Mouse (Mus musculus) R1 (cell line): ENCODE data around the gene Myo10.

Source experiments
- DNase-seq: peaks from one replicate; pipeline ENCODE4 v3.0.0-alpha.2; 2018; ENCODE audit warnings: low read depth, low spot score

Myo10 gene

GRCm38 (mm10) chr15:25796353-25796752 lies 174.0 kb downstream of the Myo10 start:
- peak; percentile 88 for DNase-seq

DNA sequence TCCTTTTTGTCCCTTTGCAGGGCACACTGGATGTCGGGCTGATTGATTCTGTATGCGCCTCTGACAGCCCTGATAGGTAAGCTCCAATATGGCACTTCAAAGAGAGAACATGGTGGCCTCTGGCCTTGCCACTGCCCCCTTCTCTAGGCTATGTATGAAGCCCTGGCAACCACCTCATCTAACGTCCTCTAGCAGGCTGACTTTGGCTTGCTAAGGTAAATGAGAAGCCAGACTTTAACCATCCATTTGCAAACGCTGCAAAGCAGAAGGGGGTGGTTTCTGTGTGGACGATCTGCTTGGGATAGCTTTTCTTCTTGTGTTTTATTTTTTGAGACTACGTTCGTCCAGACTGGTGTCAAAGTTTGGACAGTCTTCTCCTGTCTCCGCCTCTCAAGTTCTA lies 174.9 kb downstream of the Myo10 start:
- no peak for DNase-seq

DNA sequence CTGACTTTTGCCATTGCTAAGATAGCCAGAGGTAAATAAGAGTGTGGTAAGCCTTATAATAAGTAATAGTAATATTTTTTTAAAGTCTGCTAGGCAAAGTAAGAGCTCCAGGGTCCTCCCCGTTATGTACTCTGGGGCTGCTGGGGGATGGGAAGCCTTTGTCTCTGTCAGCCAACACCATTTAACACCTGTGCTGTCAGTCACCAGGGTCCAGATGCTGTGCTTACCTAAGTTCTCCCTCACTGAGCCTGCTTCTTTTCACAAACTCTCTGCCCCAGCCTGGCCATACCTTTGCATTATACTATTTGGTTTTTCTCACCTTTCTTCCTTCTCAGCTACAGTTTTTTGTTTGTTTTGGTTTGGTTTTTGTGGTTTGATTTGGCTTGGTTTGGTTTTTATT lies 175.6 kb downstream of the Myo10 start:
- DNase-seq = no peak

GRCm38 (mm10) chr15:25801726-25802125 lies 179.4 kb downstream of the Myo10 start:
- DNase-seq = no peak

DNA sequence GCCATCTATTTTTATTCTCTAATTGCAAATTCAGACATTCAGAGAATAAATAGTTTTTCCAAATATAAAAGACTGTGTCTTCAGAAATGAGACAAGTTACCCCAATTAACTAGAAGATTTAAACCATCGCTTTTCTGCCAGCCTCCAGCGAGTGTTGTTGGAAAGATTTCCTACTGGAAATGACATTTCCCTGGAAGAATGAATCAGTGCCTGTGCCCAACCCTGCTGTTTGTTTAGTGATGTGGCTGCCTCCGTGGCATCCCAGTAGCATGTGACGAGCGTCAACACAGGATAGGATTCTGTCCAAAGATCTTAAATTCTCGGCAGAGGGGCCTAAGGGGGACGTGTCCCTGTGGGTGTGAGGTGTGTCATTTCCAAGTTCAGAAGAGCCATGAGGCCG lies 179.9 kb downstream of the Myo10 start:
- DNase-seq = no peak

DNA sequence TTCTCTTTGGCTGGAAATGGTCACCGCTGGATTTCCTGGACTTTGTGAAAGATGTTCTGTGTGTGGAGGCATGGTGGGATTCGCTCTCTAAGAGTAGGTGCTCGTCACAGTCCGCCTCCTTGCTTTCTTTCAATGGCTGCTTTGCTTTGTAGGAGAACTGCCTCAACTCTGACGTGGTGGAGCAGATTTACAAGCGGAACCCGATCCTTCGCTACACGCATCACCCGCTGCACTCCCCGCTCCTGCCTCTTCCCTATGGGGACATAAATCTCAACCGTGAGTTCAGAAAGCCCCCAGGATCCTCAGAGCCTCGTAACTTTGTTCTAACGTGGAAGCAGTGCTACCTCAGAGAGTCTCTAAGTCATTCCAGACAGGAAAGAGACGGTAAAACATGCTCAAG lies 180.8 kb downstream of the Myo10 start:
- no peak for DNase-seq

GRCm38 (mm10) chr15:25805336-25806110 lies 183.2 kb downstream of the Myo10 start:
- DNase-seq = peak; percentile 84

DNA sequence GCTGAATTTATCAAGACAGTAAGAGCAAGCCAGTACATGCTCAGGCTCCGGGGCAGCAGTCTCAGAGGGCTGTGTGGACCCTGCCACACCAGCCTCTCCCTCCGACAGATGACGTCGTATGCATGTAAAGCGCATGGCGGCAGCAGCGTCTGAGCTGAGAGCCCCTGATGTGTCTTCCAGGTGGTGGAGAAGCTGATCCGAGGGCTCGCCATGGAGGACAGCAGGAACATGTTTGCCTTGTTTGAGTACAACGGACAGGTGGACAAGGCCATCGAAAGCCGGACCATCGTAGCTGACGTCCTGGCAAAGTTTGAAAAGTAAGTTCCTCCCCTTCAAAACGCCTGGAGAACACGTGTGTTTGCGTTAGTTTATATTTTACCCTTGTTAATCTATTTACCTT lies 184.0 kb downstream of the Myo10 start:
- no peak for DNase-seq

DNA sequence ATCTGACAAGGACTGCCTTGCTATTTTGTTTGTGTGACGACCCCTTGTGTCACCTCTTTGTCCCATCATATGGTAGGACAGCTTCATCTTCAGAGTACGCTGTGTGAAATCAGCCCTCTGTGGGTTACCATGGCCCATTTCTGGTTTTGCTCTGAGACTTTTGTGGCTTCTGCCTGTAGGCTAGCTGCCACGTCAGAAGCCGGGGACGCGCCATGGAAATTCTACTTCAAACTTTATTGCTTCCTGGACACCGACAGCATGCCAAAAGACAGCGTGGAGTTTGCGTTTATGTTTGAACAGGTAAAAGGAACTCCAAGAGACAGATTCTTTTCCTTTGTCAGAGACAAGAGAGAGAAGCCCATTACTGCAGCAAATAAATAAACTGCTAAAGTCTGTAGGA lies 184.6 kb downstream of the Myo10 start:
- DNase-seq = no peak

DNA sequence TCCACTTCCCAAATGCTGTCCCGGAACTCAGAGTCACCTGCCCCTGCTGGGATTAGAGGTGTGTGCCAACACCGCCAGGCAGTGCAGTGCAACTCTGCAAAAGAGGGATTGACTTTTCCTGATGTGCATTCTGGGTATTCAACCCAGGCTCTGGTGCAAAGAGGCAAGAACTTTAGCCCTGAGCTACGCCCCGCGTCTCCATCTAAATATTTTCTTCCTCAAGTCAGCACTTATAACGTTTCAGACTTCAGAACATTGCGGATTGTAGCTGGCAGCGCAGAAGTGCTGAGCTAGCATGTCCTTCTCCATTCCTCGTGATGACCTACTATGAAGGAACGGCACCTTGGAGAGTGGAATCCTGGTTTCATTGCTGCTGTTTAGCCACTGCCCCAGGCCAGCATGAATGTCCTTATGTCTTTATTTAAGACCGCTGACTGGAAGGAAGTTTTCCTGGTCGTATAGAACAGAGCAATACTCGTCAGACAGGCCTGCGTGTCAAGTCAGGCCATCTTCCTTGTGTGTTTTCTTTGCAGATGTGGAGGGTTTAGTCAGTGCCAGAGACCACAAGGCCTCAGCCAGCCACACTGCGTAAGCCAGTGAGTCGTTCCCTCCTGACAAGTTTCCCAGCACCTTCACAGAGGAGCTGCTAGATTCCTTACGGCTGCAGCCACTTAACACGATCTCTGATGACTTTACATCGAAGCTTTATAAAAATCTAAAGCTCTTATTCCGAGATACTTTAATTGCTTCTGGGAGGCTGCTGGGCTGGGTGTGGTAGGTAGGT lies 186.5 kb downstream of the Myo10 start:
- no peak for DNase-seq

- DNase-seq = no peak
Observed at GRCm38 (mm10) chr15:25809669-25810068, 187.3 kb downstream of the Myo10 start.

DNA sequence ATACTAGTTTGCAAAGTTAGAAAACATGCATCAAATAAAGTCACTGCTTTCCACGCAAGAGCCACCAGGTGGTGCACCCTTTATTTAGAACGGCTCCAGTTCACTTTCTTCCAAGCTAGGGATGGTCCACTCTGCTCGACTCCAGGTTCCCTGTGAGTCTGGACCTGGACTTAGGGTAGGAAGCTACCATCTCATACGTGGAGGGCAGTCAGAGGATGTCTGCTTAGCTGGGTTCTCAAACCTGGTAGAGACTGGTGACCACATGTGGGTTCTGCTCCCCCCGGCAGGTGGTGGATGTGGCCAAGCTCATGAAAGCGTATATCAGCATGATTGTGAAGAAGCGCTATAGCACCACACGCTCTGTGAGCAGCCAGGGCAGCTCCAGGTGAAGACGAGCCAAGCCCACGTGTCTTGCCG lies 189.5 kb downstream of the Myo10 start:
- peak; percentile 42 for DNase-seq

DNA sequence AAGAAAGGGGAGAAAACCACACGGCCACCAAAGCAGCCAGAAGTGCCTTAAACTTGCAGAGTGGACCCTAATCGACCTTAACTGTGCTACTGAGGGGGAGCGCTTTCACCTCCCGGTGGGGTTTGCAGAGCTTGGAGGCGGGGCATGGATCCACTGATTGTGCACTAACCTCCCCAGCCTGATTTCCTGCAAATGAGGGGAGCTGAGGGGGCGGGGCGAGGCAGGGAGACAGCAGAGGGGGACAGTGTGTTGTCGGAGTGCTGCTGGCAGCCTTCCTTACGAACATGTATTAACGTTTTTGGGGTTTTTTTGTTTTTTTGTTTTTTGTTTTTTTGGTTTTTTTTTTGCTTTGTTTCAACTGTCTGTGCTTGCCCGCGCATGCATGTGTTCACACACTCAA lies 190.2 kb downstream of the Myo10 start:
- peak; percentile 75 for DNase-seq

GRCm38 (mm10) chr15:25814535-25814934 lies 192.2 kb downstream of the Myo10 start:
- no peak for DNase-seq

DNA sequence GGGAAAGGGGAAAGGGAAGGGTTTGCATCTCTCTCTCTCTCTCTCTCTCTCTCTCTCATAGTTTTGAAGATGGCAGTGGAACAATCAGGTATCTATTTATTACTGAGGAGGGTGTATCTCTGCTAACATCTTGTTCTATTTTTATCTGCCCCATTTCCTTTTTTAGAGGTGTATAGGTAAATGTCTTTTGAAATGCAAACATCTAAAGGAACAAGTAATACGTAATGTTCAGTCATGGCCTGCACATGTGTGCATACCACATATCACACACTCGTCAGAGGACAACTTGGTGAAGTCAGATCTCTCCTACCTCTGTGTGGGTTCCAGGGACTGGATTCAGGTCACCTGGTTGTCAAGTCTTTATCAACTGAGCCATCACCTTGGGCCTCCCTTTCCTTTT lies 194.9 kb downstream of the Myo10 start:
- no peak for DNase-seq

DNA sequence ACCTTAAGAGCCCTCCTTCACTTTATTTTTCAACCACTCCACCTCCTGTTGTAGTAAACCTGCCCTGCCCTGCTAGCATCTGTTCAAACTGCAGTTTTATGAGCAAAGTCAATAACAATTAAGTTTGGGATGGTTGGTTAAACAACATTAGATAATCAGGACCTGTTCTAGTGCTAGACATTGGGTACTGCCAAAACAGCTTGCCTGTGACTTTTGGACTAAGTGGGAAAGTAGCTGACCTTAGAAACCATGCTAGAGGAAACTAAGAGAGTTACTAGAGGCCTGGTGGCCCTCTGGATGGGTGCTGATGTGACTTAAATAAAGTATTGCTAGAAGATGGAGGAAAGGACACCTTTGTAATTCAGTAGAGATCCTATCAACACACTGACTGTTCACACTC lies 199.7 kb downstream of the Myo10 start:
- DNase-seq = no peak

- DNase-seq = no peak
Observed at GRCm38 (mm10) chr15:25822656-25823055, 200.3 kb downstream of the Myo10 start.

GRCm38 (mm10) chr15:25826531-25826961 lies 204.2 kb downstream of the Myo10 start:
- DNase-seq = no peak

- DNase-seq = peak; percentile 90
Observed at GRCm38 (mm10) chr15:25828464-25828863, 206.1 kb downstream of the Myo10 start.

GRCm38 (mm10) chr15:25830426-25830825 lies 208.1 kb downstream of the Myo10 start:
- no peak for DNase-seq

DNA sequence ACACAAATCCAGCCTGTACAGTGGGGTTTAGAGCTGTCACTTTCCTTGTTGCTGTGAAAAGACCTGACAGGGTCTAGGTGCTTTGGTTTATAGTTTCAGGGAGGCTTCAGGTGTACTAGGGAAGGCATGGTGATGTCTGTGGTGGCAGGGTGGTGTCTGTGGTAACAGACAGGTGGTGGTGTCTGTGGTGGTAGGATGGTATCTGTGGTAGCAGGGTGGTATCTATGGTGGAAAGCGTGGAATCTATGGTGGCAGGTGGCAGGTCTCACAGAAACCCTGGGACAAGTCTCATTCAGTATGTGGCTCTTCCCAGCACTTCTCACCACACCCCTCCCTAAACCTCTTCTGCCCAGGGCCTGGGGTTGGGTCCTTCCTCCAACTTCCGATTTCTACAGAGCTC lies 212.0 kb downstream of the Myo10 start:
- no peak for DNase-seq

- peak; percentile 84 for DNase-seq
Observed at GRCm38 (mm10) chr15:25834920-25835674, 212.8 kb downstream of the Myo10 start.
